Comparison of ENCODE assay signal across 8 mouse cellular contexts in the genomic region with DNA sequence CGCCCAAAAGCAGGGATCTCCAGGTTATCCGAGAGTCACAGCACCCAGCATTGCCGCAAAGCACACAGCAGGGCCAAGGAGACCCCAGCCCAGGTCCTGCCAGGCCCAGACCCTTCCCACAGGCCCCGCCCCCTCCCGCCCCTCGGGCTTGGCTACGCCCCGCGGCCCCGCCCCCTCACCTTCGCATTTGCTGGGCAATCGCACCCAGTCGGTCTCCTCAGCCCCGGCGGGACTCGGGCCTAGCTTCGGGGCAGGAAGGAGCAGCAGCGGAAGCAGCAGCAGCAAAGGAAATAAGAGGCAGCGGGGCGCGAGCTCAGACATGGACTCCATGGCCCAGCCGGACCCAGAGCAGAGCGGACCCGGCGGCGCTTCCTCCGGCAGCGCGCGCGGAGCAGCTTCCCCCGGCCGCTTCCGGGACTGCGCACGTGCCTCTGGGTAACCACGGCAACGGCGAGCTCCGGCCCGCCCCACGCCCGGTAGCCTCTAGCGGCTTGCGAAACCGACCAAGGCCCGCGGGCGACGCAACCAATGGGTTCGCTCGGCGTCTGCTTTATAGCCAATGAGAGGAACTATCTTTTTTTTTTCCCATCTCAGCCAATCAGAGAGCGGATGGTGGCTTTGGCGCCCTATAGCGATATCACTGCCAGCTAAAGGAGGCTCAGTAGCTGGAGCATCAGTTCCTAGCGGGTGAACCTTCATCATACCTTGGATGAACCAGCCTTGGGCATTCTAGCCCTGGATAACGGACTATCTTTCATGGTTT. TPM values are rescaled to one million over a fixed set of nuclear protein-coding genes. Genes with fewer than 3 reads are reported as not detected.
DNase-seq lines count a peak whose midpoint lies in the region; ATAC-seq and TF ChIP-seq lines count a peak whose summit lies in the region.

Cnpy3 (minus strand) TSS at position 421 of the 763 bp plus-strand sequence.

- DNase-seq in brain, embryonic 14.5 days (ENCODE audit: low read depth) = peak; percentile 100
- DNase-seq in kidney, postnatal 0 days (ENCODE audit: low spot score) = peak; percentile 99
- peak; percentile 99 for DNase-seq in liver, embryonic 11.5 days (ENCODE audit: low spot score)
- DNase-seq in naive thymus-derived CD4-positive, alpha-beta T cell, adult 2 months (ENCODE audit: low read depth) = peak; percentile 99

- H3K9me3 ChIP-seq in erythroblast, embryonic 14.5 days (ENCODE audit: control insufficient read depth, low read length) = peaks cover 5% of the 10 kb centered on the region
- H3K9me3 ChIP-seq in heart, embryonic 12.5 days (replicated peaks) = peaks cover 8% of the 10 kb centered on the region; the same call in 1 of the 2 replicates
- no peaks in the 10 kb centered on the region for H3K9me3 ChIP-seq in kidney, postnatal 0 days (replicated peaks; ENCODE audit: low read length)
- no peaks in the 10 kb centered on the region for H3K9me3 ChIP-seq in liver, embryonic 11.5 days (ENCODE audit: control insufficient read depth, low read length)
- no peaks in the 10 kb centered on the region for H3K9me3 ChIP-seq in stomach, embryonic 14.5 days (ENCODE audit: control insufficient read depth, low read depth, low read length)

- peak within 1 kb of the TSS; percentile 53 for H3K4me3 ChIP-seq in C2C12 (ENCODE audit: insufficient read depth, poor library complexity, severe bottlenecking)
- peak within 1 kb of the TSS; percentile 87 for H3K4me3 ChIP-seq in erythroblast, embryonic 14.5 days (replicated peaks)
- peak within 1 kb of the TSS; percentile 72 for H3K4me3 ChIP-seq in heart, embryonic 12.5 days
- H3K4me3 ChIP-seq in kidney, postnatal 0 days (replicated peaks; ENCODE audit: low read depth, low read length) = peak within 1 kb of the TSS; percentile 76
- H3K4me3 ChIP-seq in liver, embryonic 11.5 days (ENCODE audit: low read depth, low read length) = peak within 1 kb of the TSS; percentile 81
- H3K4me3 ChIP-seq in stomach, embryonic 14.5 days (ENCODE audit: low read depth, low read length) = peak within 1 kb of the TSS; percentile 65

- peak within 1 kb of the TSS; percentile 55 for H3ac ChIP-seq in C2C12 (ENCODE audit: control insufficient read depth, insufficient read length, low read depth)

- H3K9ac ChIP-seq in heart, embryonic 12.5 days = peak within 1 kb of the TSS; percentile 85
- peak within 1 kb of the TSS; percentile 78 for H3K9ac ChIP-seq in kidney, postnatal 0 days (ENCODE audit: low read depth, low read length)
- peak within 1 kb of the TSS; percentile 85 for H3K9ac ChIP-seq in liver, embryonic 11.5 days (ENCODE audit: low read depth, low read length)
- H3K9ac ChIP-seq in stomach, embryonic 14.5 days (replicated peaks; ENCODE audit: low read depth, low read length) = peak within 1 kb of the TSS; percentile 22

- no peaks in the 10 kb centered on the region for H3K36me3 ChIP-seq in C2C12 (ENCODE audit: control insufficient read depth, insufficient read depth)
- H3K36me3 ChIP-seq in erythroblast, embryonic 14.5 days (ENCODE audit: control insufficient read depth) = peaks cover 12% of the 10 kb centered on the region
- peaks cover 9% of the 10 kb centered on the region; the same call in 1 of the 2 replicates for H3K36me3 ChIP-seq in heart, embryonic 12.5 days
- no peaks in the 10 kb centered on the region for H3K36me3 ChIP-seq in kidney, postnatal 0 days (ENCODE audit: insufficient read depth, low read length)
- peaks cover 5% of the 10 kb centered on the region; the same call in 1 of the 2 replicates for H3K36me3 ChIP-seq in liver, embryonic 11.5 days (ENCODE audit: control insufficient read depth, insufficient read depth, low read length)
- H3K36me3 ChIP-seq in stomach, embryonic 14.5 days (ENCODE audit: control insufficient read depth, insufficient read depth, low read length) = 0 out of 2 replicates have a peak, but pooled peaks cover 4% of the 10 kb centered on the region

- H3K79me3 ChIP-seq in C2C12 (ENCODE audit: low read depth) = peaks cover 28% of the 10 kb centered on the region

- peak; percentile 99 for ATAC-seq in heart, embryonic 12.5 days (ENCODE audit: insufficient number of reproducible peaks, low FRiP score)
- peak; percentile 99 for ATAC-seq in kidney, postnatal 0 days (replicated peaks; ENCODE audit: low FRiP score, low read depth)
- ATAC-seq in liver, embryonic 11.5 days (replicated peaks; ENCODE audit: low FRiP score) = peak; percentile 99
- peak; percentile 99 for ATAC-seq in stomach, embryonic 14.5 days (ENCODE audit: insufficient number of reproducible peaks, insufficient read depth, low FRiP score, low read depth)

- under 1% methylated on average over 58 of the region's 58 CpGs for WGBS in heart, embryonic 12.5 days
- WGBS in kidney, postnatal 0 days = under 1% methylated on average over 54 of the region's 58 CpGs
- under 1% methylated on average over 58 of the region's 58 CpGs for WGBS in liver, embryonic 11.5 days
- WGBS in stomach, embryonic 14.5 days = under 1% methylated on average over 57 of the region's 58 CpGs

- peak within 1 kb of the TSS; percentile 93 for H3K4me2 ChIP-seq in heart, embryonic 12.5 days
- H3K4me2 ChIP-seq in kidney, postnatal 0 days (ENCODE audit: low read length) = peak within 1 kb of the TSS; percentile 81
- peak within 1 kb of the TSS; percentile 90 for H3K4me2 ChIP-seq in liver, embryonic 11.5 days
- H3K4me2 ChIP-seq in stomach, embryonic 14.5 days (replicated peaks; ENCODE audit: low read depth, low read length) = peak within 1 kb of the TSS; percentile 56

- peaks cover 1% of the 10 kb centered on the region for H3K27me3 ChIP-seq in C2C12 (ENCODE audit: control insufficient read depth, insufficient read depth, insufficient read length)
- H3K27me3 ChIP-seq in erythroblast, embryonic 14.5 days (ENCODE audit: control insufficient read depth) = peaks cover 2% of the 10 kb centered on the region
- peaks cover 4% of the 10 kb centered on the region; the same call in 1 of the 2 replicates for H3K27me3 ChIP-seq in heart, embryonic 12.5 days (replicated peaks)
- H3K27me3 ChIP-seq in kidney, postnatal 0 days (ENCODE audit: insufficient read depth, low read length) = no peaks in the 10 kb centered on the region
- no peaks in the 10 kb centered on the region for H3K27me3 ChIP-seq in liver, embryonic 11.5 days (replicated peaks; ENCODE audit: control insufficient read depth, insufficient read depth, low read length)
- no peaks in the 10 kb centered on the region for H3K27me3 ChIP-seq in stomach, embryonic 14.5 days (ENCODE audit: control insufficient read depth, insufficient read depth, low read length)

- no peak for TF ChIP-seq CTCF in C2C12 (IDR thresholded peaks at IDR 0.05; ENCODE audit: control insufficient read depth, insufficient read depth, insufficient read length)
- no peak for TF ChIP-seq CTCF in brain, embryonic 14.5 days (IDR thresholded peaks at IDR 0.05; ENCODE audit: borderline replicate concordance, extremely low read depth, insufficient read depth, insufficient read length)
- TF ChIP-seq CTCF in kidney, postnatal 0 days (IDR thresholded peaks at IDR 0.05; ENCODE audit: low read depth) = no peak

- peaks cover 26% of the 10 kb centered on the region for H3K4me1 ChIP-seq in erythroblast, embryonic 14.5 days (ENCODE audit: control insufficient read depth)
- peaks cover 10% of the 10 kb centered on the region for H3K4me1 ChIP-seq in heart, embryonic 12.5 days (replicated peaks)
- H3K4me1 ChIP-seq in kidney, postnatal 0 days (replicated peaks; ENCODE audit: insufficient read depth, low read length) = peaks cover 10% of the 10 kb centered on the region; the same call in 1 of the 2 replicates
- H3K4me1 ChIP-seq in liver, embryonic 11.5 days (replicated peaks; ENCODE audit: control insufficient read depth, insufficient read depth, low read length) = peaks cover 12% of the 10 kb centered on the region; the same call in 1 of the 2 replicates
- no peaks in the 10 kb centered on the region for H3K4me1 ChIP-seq in stomach, embryonic 14.5 days (ENCODE audit: control insufficient read depth, insufficient read depth, low read length)

- H3K79me2 ChIP-seq in C2C12 (ENCODE audit: control insufficient read depth, insufficient read depth) = peaks cover 44% of the 10 kb centered on the region

- peak; percentile 77 for TF ChIP-seq POLR2A in brain, embryonic 14.5 days (IDR thresholded peaks at IDR 0.05; ENCODE audit: borderline replicate concordance, extremely low read depth, insufficient read depth, insufficient read length, poor library complexity, severe bottlenecking)

- H3K27ac ChIP-seq in heart, embryonic 12.5 days (ENCODE audit: poor library complexity, severe bottlenecking) = peak within 1 kb of the TSS; percentile 89
- peak within 1 kb of the TSS; percentile 93 for H3K27ac ChIP-seq in kidney, postnatal 0 days
- peak within 1 kb of the TSS; percentile 85 for H3K27ac ChIP-seq in liver, embryonic 11.5 days (ENCODE audit: low read depth, low read length)
- peak within 1 kb of the TSS; percentile 88 for H3K27ac ChIP-seq in stomach, embryonic 14.5 days (ENCODE audit: low read length)

TF ChIP-seq in C2C12, 6 proteins besides CTCF, POLR2A, EP300 and RAD21:
- TF ChIP-seq MYOD1 (IDR thresholded peaks at IDR 0.05; ENCODE audit: control insufficient read depth, insufficient read length, low read depth) = no peak
- peak; percentile 82 for TF ChIP-seq USF1 (IDR thresholded peaks at IDR 0.05; ENCODE audit: low read depth)
- peak; percentile 73 for TF ChIP-seq CEBPB (IDR thresholded peaks at IDR 0.05; ENCODE audit: low read depth)
- peak; percentile 93 for TF ChIP-seq MAX (IDR thresholded peaks at IDR 0.05)

RNA-seq across cellular contexts. Expression of gene Cnpy3, which starts in this region (rescaled TPM):
- polyA plus RNA-seq in C2C12 (2012; fragmentation: generic; extraction: Trizol) = 41.9 TPM
- 55.2 and 55.9 TPM in 2 replicates for polyA plus RNA-seq in brain, embryonic 14.5 days (2012; rRNA removed)
- polyA plus RNA-seq in erythroblast, embryonic 14.5 days (2012) = 3.0 and 3.2 TPM in 2 replicates
- 52.2 and 53.0 TPM in 2 replicates for polyA plus RNA-seq in heart, embryonic 12.5 days (2016; fragmentation: Nextera tagmentation; extraction: Ambion mirVana)
- 59.9 and 64.7 TPM in 2 replicates for polyA plus RNA-seq in kidney, postnatal 0 days (2015; fragmentation: Nextera tagmentation; extraction: Ambion mirVana)
- polyA plus RNA-seq in liver, embryonic 11.5 days (2014; fragmentation: Nextera tagmentation; extraction: Ambion mirVana) = 55.8 and 60.8 TPM in 2 replicates
- polyA plus RNA-seq in stomach, embryonic 14.5 days (2014; fragmentation: Nextera tagmentation; extraction: Ambion mirVana) = 68.3 and 68.4 TPM in 2 replicates

Comparison
In these comparisons a context has a peak if more than half of its experiments do, and no peak if none do; other contexts are left out.
1. Peak in every context shown above with its lines: DNase-seq, ATAC-seq, H3K4me3 ChIP-seq and H3K27ac ChIP-seq.
2. RNA of gene Cnpy3 (polyA plus RNA-seq): 68.3 to 68.4 TPM in stomach, embryonic 14.5 days, 55.8 to 60.8 TPM in liver, embryonic 11.5 days, 59.9 to 64.7 TPM in kidney, postnatal 0 days, 55.2 to 55.9 TPM in brain, embryonic 14.5 days, 52.2 to 53.0 TPM in heart, embryonic 12.5 days and 41.9 TPM in C2C12 (single experiment); 3.0 to 3.2 TPM in erythroblast, embryonic 14.5 days; every median in the first group is over 10 times any median in the second.
3. H3K9ac ChIP-seq: peak in every context shown above with its lines; median percentile 85 in heart, embryonic 12.5 days; 85 in liver, embryonic 11.5 days; 78 in kidney, postnatal 0 days; 22 in stomach, embryonic 14.5 days.